Mouse (Mus musculus) liver, embryonic 16.5 days (tissue): ENCODE measurements around the gene Rps6kb1. TPM values are rescaled to one million over a fixed set of nuclear protein-coding genes. Genes with fewer than 3 reads are reported as not detected.
"Not testable (repeated sequence)": the region's sequence is repeated elsewhere in the genome, so short reads cannot be mapped to it uniquely, and the experiment has no call there.

ENCODE experiments used
- ATAC-seq: fragments of 200-750 bp; cut with Nextera tagmentation; 2 replicates; pipeline ENCODE4 v1.8.0; 2017; ENCODE audit warnings: low read depth, mild to moderate bottlenecking, moderate number of reproducible peaks, moderate library complexity
- H3K27ac ChIP-seq: fragments of 300-500 bp; sonication (generic); 2 replicates; pipeline ENCODE4 v1.5.1; 2014; ENCODE audit warnings: mild to moderate bottlenecking, low read length
- H3K27me3 ChIP-seq: fragments of 300-500 bp; sonication (generic); 2 replicates; pipeline ENCODE4 v1.6.1; 2014; ENCODE audit warnings: low read depth, low read length, mixed read lengths; ENCODE audit not compliant: control insufficient read depth, insufficient read depth
- H3K36me3 ChIP-seq: fragments of 300-500 bp; sonication (generic); 2 replicates; pipeline ENCODE4 v1.6.1; 2014; ENCODE audit warnings: mild to moderate bottlenecking; ENCODE audit not compliant: control insufficient read depth, insufficient read depth
- H3K4me1 ChIP-seq: fragments of 300-500 bp; sonication (generic); 2 replicates; pipeline ENCODE4 v1.6.1; 2014; ENCODE audit warnings: low read depth, low read length, mixed read lengths; ENCODE audit not compliant: control insufficient read depth
- H3K4me2 ChIP-seq: fragments of 300-500 bp; sonication (generic); 2 replicates; pipeline ENCODE4 v1.6.1; 2014; ENCODE audit warnings: low read depth, low read length, mixed read lengths
- H3K4me3 ChIP-seq: fragments of 300-500 bp; sonication (generic); 2 replicates; pipeline ENCODE4 v1.5.1; 2014; ENCODE audit warnings: low read depth, mild to moderate bottlenecking, low read length
- H3K9ac ChIP-seq: fragments of 300-500 bp; sonication (generic); 2 replicates; pipeline ENCODE4 v1.6.1; 2014; ENCODE audit warnings: low read depth, low read length
- H3K9me3 ChIP-seq: fragments of 300-500 bp; sonication (generic); replicated peaks from 2 replicates; pipeline ENCODE4 v1.6.1; 2016; ENCODE audit warnings: low read length; ENCODE audit not compliant: control insufficient read depth
- WGBS: fragments of 180-500 bp; shearing (Covaris S2); extraction: QIAGEN DNeasy Blood & Tissue Kit; methylation state at CpG from one replicate; pipeline ENCODE4 v1.1.7; 2014; ENCODE audit not compliant: insufficient replicate concordance; 5-methylcytosine and 5-hydroxymethylcytosine counted together
- polyA plus RNA-seq: library from polyadenylated mRNA; unstranded; fragments of >200 nt; fragmentation: Nextera tagmentation; extraction: Ambion mirVana; gene quantifications from 2 replicates; pipeline ENCODE4 v1.2.1, GENCODE M21; 2015

The Rps6kb1 gene
- polyA plus RNA-seq, 1 experiment from 2014 or later, result 22.0 TPM

DNA sequence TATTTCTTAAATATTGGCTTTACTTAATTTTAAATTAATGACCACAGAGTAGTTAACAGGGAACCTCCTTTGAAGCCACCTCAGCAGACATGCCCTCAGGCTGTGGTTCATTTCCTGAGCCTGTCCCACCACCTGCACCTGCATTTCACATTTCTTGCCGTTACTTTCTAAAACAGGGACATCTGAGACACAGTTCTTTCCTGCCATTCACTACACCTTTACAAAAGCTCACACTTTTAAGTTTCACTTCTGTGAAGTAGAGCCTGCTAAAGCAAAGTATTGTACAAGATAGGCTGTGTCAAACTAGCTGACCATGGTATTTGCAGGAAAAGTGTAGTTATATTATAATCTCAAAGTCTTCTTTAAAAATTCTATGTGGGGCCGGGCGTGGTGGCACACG, 5.8 kb downstream of the Rps6kb1 start:
- Histone ChIP-seq H3K36me3 (peaks cover 2% of the 10 kb centered on the region; the same call in 1 of the 2 replicates), H3K9ac (no peak overlapping the region), H3K9me3 (no peaks in the 10 kb centered on the region), H3K4me3 (no peak overlapping the region), H3K27me3 (no peaks in the 10 kb centered on the region), H3K4me2 (no peak overlapping the region), H3K27ac (no peak overlapping the region), H3K4me1 (peaks cover 14% of the 10 kb centered on the region)
- WGBS, result 81% methylated on average over 4 of the region's 4 CpGs
- no peak for ATAC-seq

DNA sequence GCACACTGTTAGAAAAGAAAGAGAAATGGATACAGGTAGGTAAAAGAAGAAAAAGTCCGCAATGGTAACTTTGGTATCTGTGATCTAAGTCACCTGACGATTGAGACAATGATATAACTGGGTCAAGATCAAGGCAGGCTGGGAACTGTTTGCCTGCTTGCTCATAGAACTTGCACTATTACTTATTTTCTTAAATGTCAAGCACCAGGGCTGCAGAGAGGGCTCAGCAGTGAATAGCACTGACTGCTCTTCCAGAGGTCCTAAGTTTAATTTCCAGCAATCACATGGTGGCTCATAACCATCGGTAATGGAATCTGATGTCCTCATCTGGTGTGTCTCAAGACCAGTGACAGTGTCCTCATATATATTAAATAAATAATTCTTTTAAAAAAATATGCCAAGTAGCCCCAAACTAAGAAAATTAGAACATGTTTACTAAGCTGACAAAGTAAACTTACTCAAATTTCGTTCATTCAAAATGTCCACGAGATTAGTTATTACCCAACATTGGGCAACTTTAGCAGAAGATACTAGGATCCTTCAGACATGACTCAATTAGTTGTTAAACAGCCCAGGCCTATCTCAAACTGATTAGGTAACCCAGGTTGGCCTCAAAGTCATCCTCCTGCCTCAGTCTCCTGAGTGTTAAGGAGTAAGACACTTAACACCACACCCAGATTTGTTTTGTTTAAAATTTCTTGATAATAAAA, 10.2 kb downstream of the Rps6kb1 start:
- Histone ChIP-seq H3K9ac (no peak overlapping the region), H3K36me3 (peaks cover 14% of the 10 kb centered on the region), H3K4me3 (no peak overlapping the region), H3K4me2 (no peak overlapping the region), H3K27me3 (no peaks in the 10 kb centered on the region), H3K27ac (no peak overlapping the region), H3K9me3 (no peaks in the 10 kb centered on the region), H3K4me1 (no peaks in the 10 kb centered on the region; the same call in 1 of the 2 replicates)
- WGBS, result 77% methylated on average over 5 of the region's 5 CpGs
- ATAC-seq, result no peak

DNA sequence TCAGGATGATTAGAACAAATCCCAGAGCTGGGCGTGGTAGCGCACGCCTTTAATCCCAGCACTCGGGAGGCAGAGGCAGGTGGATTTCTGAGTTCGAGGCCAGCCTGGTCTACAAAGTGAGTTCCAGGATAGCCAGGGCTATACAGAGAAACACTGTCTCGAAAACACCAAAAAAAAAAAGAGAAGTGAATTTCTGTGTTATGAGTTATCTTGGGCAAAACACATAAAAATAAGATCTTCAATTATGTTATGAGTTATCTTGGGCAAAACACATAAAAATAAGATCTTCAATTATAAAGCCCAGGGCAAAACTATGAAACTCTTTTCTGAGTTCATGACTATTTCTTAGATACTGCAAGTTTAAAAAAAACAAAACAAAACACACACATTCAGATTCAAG, 11.3 kb downstream of the Rps6kb1 start:
- not testable (repeated sequence) for ATAC-seq, H3K4me1 ChIP-seq, H3K4me3 ChIP-seq, H3K27me3 ChIP-seq, H3K27ac ChIP-seq, H3K9ac ChIP-seq, H3K4me2 ChIP-seq, H3K9me3 ChIP-seq
- 77% methylated on average over 6 of the region's 6 CpGs for WGBS
- H3K36me3 ChIP-seq, result peaks cover 14% of the 10 kb centered on the region

DNA sequence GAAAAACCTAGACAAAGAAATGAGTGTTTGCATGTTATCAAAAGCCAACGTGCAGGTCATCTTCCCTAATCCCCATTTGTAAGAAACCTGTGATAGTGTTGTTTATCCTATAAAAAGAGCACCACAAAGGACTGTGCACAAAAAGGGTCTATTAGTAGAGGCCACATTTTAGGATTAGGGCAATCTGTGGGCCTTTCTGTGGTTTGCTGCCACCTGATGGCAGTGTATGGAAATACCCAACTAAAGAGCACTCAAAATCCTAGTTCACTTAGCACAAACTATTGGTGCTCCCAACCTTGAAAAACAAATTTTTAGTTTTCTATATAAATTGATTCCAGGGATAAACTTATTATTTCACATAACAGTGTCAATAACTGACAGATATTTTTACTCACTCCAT, 11.8 kb downstream of the Rps6kb1 start:
- no peak for ATAC-seq
- Histone ChIP-seq H3K4me1 (no peaks in the 10 kb centered on the region), H3K27me3 (no peaks in the 10 kb centered on the region), H3K9me3 (no peaks in the 10 kb centered on the region), H3K27ac (no peak overlapping the region), H3K4me3 (no peak overlapping the region), H3K36me3 (peaks cover 14% of the 10 kb centered on the region), H3K9ac (no peak overlapping the region), H3K4me2 (no peak overlapping the region)
- WGBS, result 54% methylated on average over 1 of the region's 1 CpGs

DNA sequence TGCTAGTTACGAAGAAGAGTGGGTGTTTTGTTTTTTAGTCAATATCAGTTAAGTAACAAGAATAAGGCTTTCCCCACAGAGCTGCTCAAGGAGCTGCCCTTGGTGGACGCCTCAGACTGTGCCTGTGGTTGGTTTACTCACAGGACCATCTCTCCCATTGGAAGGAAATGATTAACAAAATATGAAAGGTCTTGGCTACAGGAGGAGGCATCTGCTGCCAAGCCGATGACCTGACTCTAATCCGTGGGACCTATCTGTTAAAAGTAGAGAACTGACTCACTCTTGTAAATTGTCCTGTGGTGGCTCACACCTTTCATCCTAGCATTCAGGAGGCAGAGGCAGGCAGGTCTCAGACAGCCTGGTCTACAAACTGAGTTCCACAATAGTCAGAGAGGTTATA, 17.1 kb downstream of the Rps6kb1 start:
- ATAC-seq, result no peak
- Histone ChIP-seq H3K27ac (no peak overlapping the region), H3K36me3 (peaks cover 18% of the 10 kb centered on the region), H3K9me3 (no peaks in the 10 kb centered on the region), H3K4me2 (no peak overlapping the region), H3K4me1 (no peaks in the 10 kb centered on the region), H3K4me3 (no peak overlapping the region), H3K27me3 (no peaks in the 10 kb centered on the region), H3K9ac (no peak overlapping the region)
- 80% methylated on average over 4 of the region's 4 CpGs for WGBS

DNA sequence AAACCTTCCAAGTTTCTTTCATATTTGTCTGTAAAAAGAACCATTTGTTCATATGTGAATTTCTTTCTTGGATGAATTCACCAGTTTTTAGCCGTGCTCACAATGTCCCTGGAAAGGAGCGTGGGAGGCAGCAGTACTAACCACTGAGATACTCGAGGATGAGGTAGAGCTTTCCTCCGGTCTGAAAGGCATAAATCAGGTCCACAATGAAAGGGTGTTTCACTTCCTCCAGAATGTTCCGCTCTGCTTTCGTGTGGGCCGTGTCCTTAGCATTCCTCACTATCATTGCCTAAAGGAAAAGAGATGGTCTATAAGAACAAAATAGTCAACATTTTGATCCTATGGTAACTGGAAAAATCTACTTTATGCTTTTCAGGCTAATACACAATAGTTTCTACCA, 24.9 kb downstream of the Rps6kb1 start:
- Histone ChIP-seq H3K4me3 (no peak overlapping the region), H3K9me3 (no peaks in the 10 kb centered on the region), H3K4me2 (no peak overlapping the region), H3K27ac (no peak overlapping the region), H3K9ac (no peak overlapping the region), H3K27me3 (no peaks in the 10 kb centered on the region), H3K4me1 (no peaks in the 10 kb centered on the region), H3K36me3 (peaks cover 32% of the 10 kb centered on the region)
- WGBS, result 86% methylated on average over 7 of the region's 7 CpGs
- no peak for ATAC-seq

DNA sequence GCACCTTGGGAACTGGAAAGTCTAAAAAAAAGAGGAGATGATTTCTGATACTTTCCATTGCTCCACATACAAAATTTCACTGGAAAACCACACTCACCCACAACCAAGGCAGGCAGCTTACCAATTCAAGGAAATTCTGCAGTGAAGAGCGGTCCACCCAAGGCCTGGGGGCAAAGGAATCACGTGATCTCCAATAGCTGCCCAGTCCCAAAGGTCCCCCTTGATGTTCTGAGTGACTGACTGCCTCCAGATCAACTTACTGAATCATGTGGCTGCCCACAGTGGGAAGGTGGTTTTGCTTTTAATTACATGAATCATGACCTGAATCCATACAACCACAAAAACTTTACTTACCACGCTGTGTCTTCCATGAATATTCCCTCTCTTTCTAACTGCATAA, 27.4 kb downstream of the Rps6kb1 start:
- Histone ChIP-seq H3K36me3 (peaks cover 33% of the 10 kb centered on the region), H3K4me1 (no peaks in the 10 kb centered on the region), H3K4me2 (no peak overlapping the region), H3K27me3 (no peaks in the 10 kb centered on the region), H3K9me3 (no peaks in the 10 kb centered on the region), H3K27ac (no peak overlapping the region), H3K4me3 (no peak overlapping the region), H3K9ac (no peak overlapping the region)
- WGBS, result 94% methylated on average over 3 of the region's 3 CpGs
- no peak for ATAC-seq

DNA sequence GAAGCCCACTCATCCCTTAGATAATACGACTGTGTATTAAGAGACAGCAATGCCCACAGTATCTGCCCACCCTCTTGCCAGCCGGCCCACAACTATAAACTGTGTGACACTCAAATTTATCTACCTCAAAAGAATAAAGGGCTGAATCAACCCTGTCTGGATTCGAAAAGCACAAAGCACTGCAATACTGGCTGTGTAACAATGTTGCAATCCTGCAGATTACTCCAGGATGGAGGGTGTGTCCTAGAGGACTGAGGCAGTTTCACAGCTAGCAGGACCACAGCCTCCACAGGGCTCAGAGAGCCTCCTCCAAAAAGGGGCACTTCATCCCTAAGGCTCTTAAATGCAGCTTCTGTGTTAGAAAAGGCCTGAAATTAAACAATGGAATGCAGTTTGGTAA, 28.0 kb downstream of the Rps6kb1 start:
- Histone ChIP-seq H3K4me3 (no peak overlapping the region), H3K4me1 (no peaks in the 10 kb centered on the region), H3K36me3 (peaks cover 33% of the 10 kb centered on the region), H3K27ac (no peak overlapping the region), H3K9me3 (no peaks in the 10 kb centered on the region), H3K4me2 (no peak overlapping the region), H3K9ac (no peak overlapping the region), H3K27me3 (no peaks in the 10 kb centered on the region)
- no peak for ATAC-seq
- WGBS, result 78% methylated on average over 3 of the region's 3 CpGs

DNA sequence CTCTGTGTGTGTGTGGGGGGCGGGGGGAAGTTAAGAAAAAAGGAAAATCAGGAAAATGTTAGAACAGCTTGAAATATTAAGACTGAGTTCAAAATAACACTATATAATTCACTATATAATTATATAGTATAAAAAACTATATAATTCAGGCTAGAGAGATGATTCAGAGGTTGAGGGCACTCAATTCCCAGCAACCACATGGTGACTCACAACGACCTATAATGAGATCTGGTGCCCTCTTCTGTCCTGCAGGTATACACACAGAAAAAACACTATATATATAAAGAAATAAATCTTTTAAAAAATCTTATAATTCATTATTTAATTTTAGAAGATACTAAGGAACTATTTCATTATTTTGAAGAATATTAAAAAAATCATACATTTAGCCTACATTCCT, 36.6 kb downstream of the Rps6kb1 start:
- Histone ChIP-seq H3K36me3 (peaks cover 35% of the 10 kb centered on the region), H3K27me3 (no peaks in the 10 kb centered on the region), H3K4me3 (no peak overlapping the region), H3K9ac (no peak overlapping the region), H3K4me2 (no peak overlapping the region), H3K4me1 (no peaks in the 10 kb centered on the region), H3K9me3 (no peaks in the 10 kb centered on the region), H3K27ac (no peak overlapping the region)
- ATAC-seq, result no peak
- WGBS, result 84% methylated on average over 2 of the region's 2 CpGs
